Mouse (Mus musculus) liver, embryonic 18 days (tissue): ENCODE results near the gene Entpd8. TPM values are rescaled to one million over a fixed set of nuclear protein-coding genes. Genes with fewer than 3 reads are reported as not detected.

Experiments
- polyA plus RNA-seq: library from polyadenylated mRNA; depleted of rRNA; stranded (reverse); fragments of >200 nt; gene quantifications from 2 replicates; pipeline ENCODE4 v1.2.3, GENCODE M21; 2012; rRNA removed

Entpd8 gene
- 36.7 and 53.2 TPM in 2 replicates for polyA plus RNA-seq

GRCm38 (mm10) chr2:25080076-25080475, at the start of gene Entpd8:
TSS of gene Entpd8 (plus strand) at chr2:25080304.

GRCm38 (mm10) chr2:25054221-25055067, 25.7 kb upstream of the Entpd8 start, which contains the start of gene Nsmf:
TSS of gene Nsmf (plus strand) at chr2:25054355.

GRCm38 (mm10) chr2:25095109-25095850, 15.2 kb downstream of the Entpd8 start, which contains the start of gene Noxa1:
TSS of gene Noxa1 (minus strand) at chr2:25095149.

Other genes starting within 250 kb of the Entpd8 start
- 13.9 and 16.7 TPM in 2 replicates for gene Ehmt1, start 160.7 kb upstream of the Entpd8 start, polyA plus RNA-seq
- gene Arrdc1, start 145.1 kb upstream of the Entpd8 start, polyA plus RNA-seq: 24.7 and 28.9 TPM in 2 replicates
- 9.6 TPM in 2 replicates for gene Zmynd19, start 130.5 kb upstream of the Entpd8 start, polyA plus RNA-seq
- gene Dph7, start 117.9 kb upstream of the Entpd8 start, polyA plus RNA-seq: 7.0 and 7.1 TPM in 2 replicates
- 38.0 and 42.6 TPM in 2 replicates for gene Mrpl41, start 105.2 kb upstream of the Entpd8 start, polyA plus RNA-seq
- 18.9 and 24.4 TPM in 2 replicates for gene Pnpla7, start 104.3 kb upstream of the Entpd8 start, polyA plus RNA-seq
- 31.2 and 35.7 TPM in 2 replicates for gene Nsmf, start 25.9 kb upstream of the Entpd8 start, polyA plus RNA-seq
- gene Noxa1, start 14.8 kb downstream of the Entpd8 start, polyA plus RNA-seq: 0.72 and 0.76 TPM in 2 replicates
- gene Nrarp, start 100.5 kb downstream of the Entpd8 start, polyA plus RNA-seq: 2.5 and 3.5 TPM in 2 replicates
- gene Tor4a, start 116.6 kb downstream of the Entpd8 start, polyA plus RNA-seq: 6.2 and 6.6 TPM in 2 replicates
- gene Nelfb, start 131.2 kb downstream of the Entpd8 start, polyA plus RNA-seq: 17.8 and 19.8 TPM in 2 replicates
- not detected in 2 replicates for gene Stpg3, start 134.3 kb downstream of the Entpd8 start, polyA plus RNA-seq
- not detected in 2 replicates for gene Fam166a, start 138.4 kb downstream of the Entpd8 start, polyA plus RNA-seq
- 344 and 395 TPM in 2 replicates for gene Tubb4b, start 144.4 kb downstream of the Entpd8 start, polyA plus RNA-seq
- 0.05 TPM in 1 of 2 replicates, not detected in the other for gene Slc34a3, start 154.1 kb downstream of the Entpd8 start, polyA plus RNA-seq
- gene Rnf224, start 156.5 kb downstream of the Entpd8 start, polyA plus RNA-seq: 0.02 TPM in 1 of 2 replicates, not detected in the other
- gene Rnf208, start 162.0 kb downstream of the Entpd8 start, polyA plus RNA-seq: 0.78 TPM in 2 replicates
- not detected in 2 replicates for gene Cysrt1, start 162.1 kb downstream of the Entpd8 start, polyA plus RNA-seq
- gene AL732309.1, start 166.6 kb downstream of the Entpd8 start, polyA plus RNA-seq: 4.5 and 4.6 TPM in 2 replicates
- gene Tmem203, start 175.1 kb downstream of the Entpd8 start, polyA plus RNA-seq: 12.7 and 14.9 TPM in 2 replicates
- 2.4 and 3.4 TPM in 2 replicates for gene Tprn, start 182.3 kb downstream of the Entpd8 start, polyA plus RNA-seq
- gene Ssna1, start 192.1 kb downstream of the Entpd8 start, polyA plus RNA-seq: 48.3 and 51.8 TPM in 2 replicates
- gene Anapc2, start 192.2 kb downstream of the Entpd8 start, polyA plus RNA-seq: 19.6 and 21.3 TPM in 2 replicates
- not detected in 2 replicates for gene Tmem210, start 207.8 kb downstream of the Entpd8 start, polyA plus RNA-seq
- 0.05 TPM in 1 of 2 replicates, not detected in the other for gene Lrrc26, start 209.6 kb downstream of the Entpd8 start, polyA plus RNA-seq
- gene Grin1, start 238.9 kb downstream of the Entpd8 start, polyA plus RNA-seq: 0.01 TPM in 1 of 2 replicates, not detected in the other